Mouse (Mus musculus) stomach, postnatal 0 days (tissue): Measurements from ENCODE around the gene Stn1.

Source experiments
- CTCF ChIP-seq: IDR thresholded peaks from 2 replicates; pipeline ENCODE4 v1.5.1; 2016; ENCODE audit warnings: antibody characterized with exemption, low read depth, mild to moderate bottlenecking, moderate library complexity
- EP300 ChIP-seq: optimal IDR thresholded peaks from 2 replicates; pipeline ENCODE3; 2016; ENCODE audit warnings: antibody characterized with exemption

DNA sequence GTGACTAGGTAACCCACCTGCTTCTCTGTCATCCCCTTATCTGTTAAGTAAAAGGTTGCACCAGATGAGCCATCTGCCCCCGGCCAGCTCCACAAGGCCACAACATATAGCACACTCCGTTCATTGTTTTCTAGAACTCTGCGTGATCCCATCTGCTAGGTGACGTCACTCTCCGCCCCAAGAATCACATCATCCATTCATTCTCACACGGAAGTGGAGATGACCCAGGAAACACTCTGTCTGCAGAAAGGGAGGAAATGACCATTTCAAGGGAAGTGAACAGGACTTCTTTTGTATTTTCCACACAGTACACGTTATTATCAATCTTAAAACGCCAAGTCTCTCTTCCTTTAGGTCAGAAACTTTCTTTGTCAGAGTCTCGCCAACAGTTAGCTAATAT lies 75.9 kb downstream of the Stn1 start:
- TF ChIP-seq CTCF (no peak), EP300 (no peak)
